ENCODE assay signal across 13 mouse cellular contexts in the genomic region with DNA sequence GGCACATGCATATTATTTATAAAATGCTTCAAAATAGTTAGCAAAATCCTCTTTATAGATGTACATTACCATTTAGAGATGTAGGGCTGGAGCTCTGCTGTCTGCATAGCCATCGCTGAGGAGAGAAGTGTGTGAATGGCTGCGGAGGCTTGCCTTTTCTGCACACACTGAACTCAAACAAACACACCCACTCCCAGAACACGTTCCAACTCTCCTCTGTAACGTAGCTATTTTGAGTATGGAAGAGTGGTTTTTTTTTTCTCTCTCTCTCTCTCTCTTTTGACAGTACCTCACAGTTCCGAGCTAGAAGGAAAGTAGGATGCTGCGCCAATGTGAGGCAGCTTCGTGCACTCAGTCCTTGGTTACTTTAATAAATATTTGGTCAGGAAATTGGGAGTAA. TPM values are rescaled to one million over a fixed set of nuclear protein-coding genes. Genes with fewer than 3 reads are reported as not detected.
DNase-seq lines count a peak whose midpoint lies in the region; ATAC-seq lines count a peak whose summit lies in the region.
"Had no signal": no experiment of that assay in that cellular context is flagged by ENCODE, and none has a peak within 500 bp of the region (broad histone marks: within the 10 kb centered on the region; RNA-seq: fewer than 3 reads in every experiment).

A gene (minus strand): TSS at position 236 of the 400 bp plus-strand sequence.

- no peak within 1 kb of the TSS for H3K4me2 ChIP-seq in embryonic facial prominence, embryonic 11.5 days (ENCODE audit: low read depth, low read length)
- no peak within 1 kb of the TSS for H3K4me2 ChIP-seq in limb, embryonic 12.5 days
- H3K4me2 ChIP-seq: forebrain, embryonic 12.5 days had no signal

- no peaks in the 10 kb centered on the region for H3K27me3 ChIP-seq in embryonic facial prominence, embryonic 11.5 days (ENCODE audit: control insufficient read depth, insufficient read depth, low read length)
- peaks cover 17% of the 10 kb centered on the region; the same call in 1 of the 2 replicates for H3K27me3 ChIP-seq in embryonic facial prominence, embryonic 10.5 days (replicated peaks; ENCODE audit: low read depth, poor library complexity, severe bottlenecking)
- H3K27me3 ChIP-seq in limb, embryonic 12.5 days, result no peaks in the 10 kb centered on the region
- H3K27me3 ChIP-seq: forebrain, embryonic 12.5 days had no signal

- H3K4me3 ChIP-seq in embryonic facial prominence, embryonic 11.5 days (ENCODE audit: low read depth, low read length), result no peak within 1 kb of the TSS
- no peak within 1 kb of the TSS for H3K4me3 ChIP-seq in embryonic facial prominence, embryonic 10.5 days
- H3K4me3 ChIP-seq in limb, embryonic 12.5 days (replicated peaks), result peak within 1 kb of the TSS; percentile 16; the same call in 1 of the 2 replicates
- H3K4me3 ChIP-seq: forebrain, embryonic 12.5 days had no signal

- no peaks in the 10 kb centered on the region for H3K4me1 ChIP-seq in embryonic facial prominence, embryonic 11.5 days (ENCODE audit: control insufficient read depth, insufficient read depth, low read length)
- no peaks in the 10 kb centered on the region for H3K4me1 ChIP-seq in embryonic facial prominence, embryonic 10.5 days
- no peaks in the 10 kb centered on the region for H3K4me1 ChIP-seq in limb, embryonic 12.5 days (replicated peaks)
- H3K4me1 ChIP-seq: forebrain, embryonic 12.5 days had no signal

- 60% methylated on average over 7 of the region's 7 CpGs for WGBS in embryonic facial prominence, embryonic 11.5 days
- 72% methylated on average over 7 of the region's 7 CpGs for WGBS in embryonic facial prominence, embryonic 10.5 days
- 63% methylated on average over 7 of the region's 7 CpGs for WGBS in limb, embryonic 12.5 days

- H3K9ac ChIP-seq in embryonic facial prominence, embryonic 11.5 days (replicated peaks; ENCODE audit: low read length), result no peak within 1 kb of the TSS
- no peak within 1 kb of the TSS for H3K9ac ChIP-seq in limb, embryonic 12.5 days (replicated peaks)
- H3K9ac ChIP-seq: forebrain, embryonic 12.5 days had no signal

- DNase-seq in embryonic facial prominence, embryonic 11.5 days (ENCODE audit: low spot score), result no peak
- no peak for DNase-seq in embryonic facial prominence, embryonic 10.5 days (ENCODE audit: low spot score)
- peak; percentile 20 for DNase-seq in layer of hippocampus, adult 11-12 months (ENCODE audit: low spot score)
- no peak for DNase-seq in layer of hippocampus, postnatal 10 days (ENCODE audit: low spot score in 2 of 2)
- DNase-seq in fibroblast of lung, adult 2 months (ENCODE audit: low read depth), result peak; percentile 36
- DNase-seq in thymus, adult 18-20 months, result no peak
- DNase-seq: adrenal gland, postnatal 10 days; cerebellum, adult 8-10 months had no signal

- no peaks in the 10 kb centered on the region for H3K9me3 ChIP-seq in embryonic facial prominence, embryonic 11.5 days (replicated peaks; ENCODE audit: control insufficient read depth, low read length)
- peaks cover 10% of the 10 kb centered on the region for H3K9me3 ChIP-seq in embryonic facial prominence, embryonic 10.5 days
- H3K9me3 ChIP-seq in limb, embryonic 12.5 days, result peaks cover 9% of the 10 kb centered on the region
- H3K9me3 ChIP-seq: forebrain, embryonic 12.5 days had no signal

- no peak for ATAC-seq in embryonic facial prominence, embryonic 11.5 days (replicated peaks; ENCODE audit: insufficient number of reproducible peaks, low FRiP score, low TSS enrichment, low read depth)
- ATAC-seq in limb, embryonic 12.5 days (ENCODE audit: insufficient number of reproducible peaks, insufficient read depth, low FRiP score, low TSS enrichment, low read depth), result no peak
- ATAC-seq in erythroblast, adult 5-6 weeks (replicated peaks; ENCODE audit: low FRiP score, poor library complexity, severe bottlenecking), result no peak

- H3K36me3 ChIP-seq in embryonic facial prominence, embryonic 11.5 days (replicated peaks; ENCODE audit: control insufficient read depth, insufficient read depth, low read depth, low read length), result no peaks in the 10 kb centered on the region
- H3K36me3 ChIP-seq in embryonic facial prominence, embryonic 10.5 days (replicated peaks), result no peaks in the 10 kb centered on the region
- peaks cover 4% of the 10 kb centered on the region; the same call in 1 of the 2 replicates for H3K36me3 ChIP-seq in limb, embryonic 12.5 days
- H3K36me3 ChIP-seq: forebrain, embryonic 12.5 days had no signal

- no peak within 1 kb of the TSS for H3K27ac ChIP-seq in embryonic facial prominence, embryonic 11.5 days (replicated peaks; ENCODE audit: low read depth, low read length)
- H3K27ac ChIP-seq in embryonic facial prominence, embryonic 10.5 days (replicated peaks), result no peak within 1 kb of the TSS
- H3K27ac ChIP-seq in limb, embryonic 12.5 days, result peak within 1 kb of the TSS; percentile 73
- H3K27ac ChIP-seq: forebrain, embryonic 12.5 days had no signal

RNA-seq across cellular contexts. Expression of the gene that starts here (rescaled TPM):
- polyA plus RNA-seq in embryonic facial prominence, embryonic 11.5 days (2014; fragmentation: Nextera tagmentation; extraction: Ambion mirVana), result 18.1 and 19.3 TPM in 2 replicates
- 1.4 and 3.8 TPM in 2 replicates for polyA plus RNA-seq in embryonic facial prominence, embryonic 10.5 days (2016; fragmentation: Nextera tagmentation; extraction: Ambion mirVana)
- total RNA-seq in layer of hippocampus, postnatal 10 days (2021), result 1 to 10 TPM; 1.8 to 2.0 TPM
- polyA plus RNA-seq in limb, embryonic 12.5 days (2016; fragmentation: Nextera tagmentation; extraction: Ambion mirVana), result 14.1 and 20.5 TPM in 2 replicates
- not detected in 2 replicates for total RNA-seq in erythroblast, adult 5-6 weeks (2015; ENCODE audit: low replicate concordance)
- not detected in 2 replicates for total RNA-seq in erythroblast, adult 5-6 weeks (2017; ENCODE audit: low replicate concordance)
- total RNA-seq: MEL; neutrophil, adult 5-6 weeks had no signal

Comparison
In these comparisons a context has a peak if more than half of its experiments do, and no peak if none do; other contexts are left out.
1. DNase-seq: peak in layer of hippocampus, adult 11-12 months (single experiment) and fibroblast of lung, adult 2 months (single experiment); none in embryonic facial prominence, embryonic 11.5 days (single experiment), embryonic facial prominence, embryonic 10.5 days (single experiment), layer of hippocampus, postnatal 10 days (0 of 2) and thymus, adult 18-20 months (0 of 2).